Mouse (Mus musculus) heart, postnatal 0 days (tissue): ENCODE measurements around the gene Slc9a9.

Source experiments
- CTCF ChIP-seq: IDR thresholded peaks from 2 replicates; pipeline ENCODE4 v1.5.1; 2016; ENCODE audit warnings: antibody characterized with exemption, control low read depth, low read depth
- EP300 ChIP-seq: IDR thresholded peaks from 2 replicates; pipeline ENCODE4 v1.6.1; 2016; ENCODE audit warnings: antibody characterized with exemption, low read depth

DNA sequence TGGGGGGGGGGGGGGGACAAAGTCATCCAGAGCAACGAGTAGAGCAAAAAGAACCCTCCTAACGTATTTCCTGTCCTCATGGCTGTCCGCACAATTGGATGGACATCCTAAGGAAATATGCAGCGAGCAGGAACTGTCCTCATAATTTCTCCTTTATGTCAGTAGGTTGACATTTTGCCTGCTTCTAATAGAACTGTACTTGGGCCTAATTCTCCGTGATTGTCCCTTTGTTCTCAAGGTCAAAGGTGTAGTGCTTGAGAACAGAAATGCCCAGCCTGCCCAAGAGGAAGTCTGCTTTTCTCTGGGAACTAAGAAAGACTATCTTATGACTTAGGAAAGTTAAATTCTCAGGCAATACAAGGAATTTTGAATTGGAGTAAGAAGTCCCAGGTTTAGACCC lies 514.7 kb downstream of the Slc9a9 start:
- TF ChIP-seq CTCF = no peak
- TF ChIP-seq EP300 = 0 out of 2 replicates have a peak, but pooled peaks have one; percentile 17
